Mouse (Mus musculus): ENCODE measurements around the gene Gm37419. TPM values are rescaled to one million over a fixed set of nuclear protein-coding genes. Genes with fewer than 3 reads are reported as not detected.

The Gm37419 gene
- polyA plus RNA-seq, 1 experiment from 2014 or later, result not detected

- DNase-seq (ENCODE audit: low spot score), result no peak
- no peaks in the 10 kb centered on the region for H3K4me1 ChIP-seq (replicated peaks; ENCODE audit: control insufficient read depth, insufficient read depth)
- H3K4me2 ChIP-seq (replicated peaks; ENCODE audit: low read depth), result no peak overlapping the region
- H3K27ac ChIP-seq (replicated peaks), result no peak overlapping the region
- no peak overlapping the region for H3K9ac ChIP-seq (ENCODE audit: low read length)
- no peak for ATAC-seq (ENCODE audit: low FRiP score, low TSS enrichment)
- TF ChIP-seq CTCF (IDR thresholded peaks at IDR 0.05; ENCODE audit: low read depth), result no peak
- no peak for TF ChIP-seq EP300 (optimal IDR thresholded peaks at IDR 0.05)
- no peaks in the 10 kb centered on the region for H3K9me3 ChIP-seq (ENCODE audit: control insufficient read depth, low read length)
- 15% methylated on average over 1 of the region's 1 CpGs for WGBS
- no peaks in the 10 kb centered on the region for H3K36me3 ChIP-seq (ENCODE audit: control insufficient read depth, insufficient read depth, low read length)
- H3K27me3 ChIP-seq (ENCODE audit: control insufficient read depth, insufficient read depth, low read length), result no peaks in the 10 kb centered on the region
- no peak overlapping the region for H3K4me3 ChIP-seq (ENCODE audit: low read depth, low read length)
Measured at GRCm38 (mm10) chr16:23953959-23954260, 34.4 kb upstream of the Gm37419 start.

- no peak for ATAC-seq (ENCODE audit: low FRiP score, low TSS enrichment)
- Histone ChIP-seq H3K36me3 (ENCODE audit: control insufficient read depth, insufficient read depth, low read length) (no peaks in the 10 kb centered on the region), H3K9ac (ENCODE audit: low read length) (no peak overlapping the region), H3K4me3 (ENCODE audit: low read depth, low read length) (no peak overlapping the region), H3K27ac (replicated peaks) (no peak overlapping the region), H3K4me2 (replicated peaks; ENCODE audit: low read depth) (no peak overlapping the region), H3K9me3 (ENCODE audit: control insufficient read depth, low read length) (no peaks in the 10 kb centered on the region), H3K4me1 (replicated peaks; ENCODE audit: control insufficient read depth, insufficient read depth) (no peaks in the 10 kb centered on the region), H3K27me3 (ENCODE audit: control insufficient read depth, insufficient read depth, low read length) (no peaks in the 10 kb centered on the region)
- TF ChIP-seq EP300 (optimal IDR thresholded peaks at IDR 0.05) (no peak), CTCF (IDR thresholded peaks at IDR 0.05; ENCODE audit: low read depth) (no peak)
- no peak for DNase-seq (ENCODE audit: low spot score)
Measured at GRCm38 (mm10) chr16:23958938-23959337, 29.3 kb upstream of the Gm37419 start.

- Histone ChIP-seq H3K36me3 (ENCODE audit: control insufficient read depth, insufficient read depth, low read length) (no peaks in the 10 kb centered on the region; the same call in 1 of the 2 replicates), H3K9me3 (ENCODE audit: control insufficient read depth, low read length) (no peaks in the 10 kb centered on the region), H3K4me2 (replicated peaks; ENCODE audit: low read depth) (no peak overlapping the region), H3K4me3 (ENCODE audit: low read depth, low read length) (no peak overlapping the region), H3K27me3 (ENCODE audit: control insufficient read depth, insufficient read depth, low read length) (no peaks in the 10 kb centered on the region), H3K9ac (ENCODE audit: low read length) (no peak overlapping the region), H3K4me1 (replicated peaks; ENCODE audit: control insufficient read depth, insufficient read depth) (no peaks in the 10 kb centered on the region), H3K27ac (replicated peaks) (no peak overlapping the region)
- DNase-seq (ENCODE audit: low spot score) (no peak), ATAC-seq (ENCODE audit: low FRiP score, low TSS enrichment) (0 out of 2 replicates have a peak, but pooled peaks have one; percentile 40)
- 79% methylated on average over 2 of the region's 2 CpGs for WGBS
- peak; percentile 70 for TF ChIP-seq CTCF (IDR thresholded peaks at IDR 0.05; ENCODE audit: low read depth)
- no peak for TF ChIP-seq EP300 (optimal IDR thresholded peaks at IDR 0.05)
Measured at GRCm38 (mm10) chr16:23962401-23962800, 25.9 kb upstream of the Gm37419 start.

- 76% methylated on average over 22 of the region's 22 CpGs for WGBS
- ATAC-seq (ENCODE audit: low FRiP score, low TSS enrichment) (no peak), DNase-seq (ENCODE audit: low spot score) (no peak)
- Histone ChIP-seq H3K36me3 (ENCODE audit: control insufficient read depth, insufficient read depth, low read length) (no peaks in the 10 kb centered on the region; the same call in 1 of the 2 replicates), H3K4me2 (replicated peaks; ENCODE audit: low read depth) (no peak overlapping the region), H3K27me3 (ENCODE audit: control insufficient read depth, insufficient read depth, low read length) (no peaks in the 10 kb centered on the region), H3K9me3 (ENCODE audit: control insufficient read depth, low read length) (no peaks in the 10 kb centered on the region), H3K9ac (ENCODE audit: low read length) (no peak overlapping the region), H3K4me1 (replicated peaks; ENCODE audit: control insufficient read depth, insufficient read depth) (no peaks in the 10 kb centered on the region), H3K4me3 (ENCODE audit: low read depth, low read length) (no peak overlapping the region), H3K27ac (replicated peaks) (no peak overlapping the region)
- TF ChIP-seq EP300 (optimal IDR thresholded peaks at IDR 0.05) (no peak), CTCF (IDR thresholded peaks at IDR 0.05; ENCODE audit: low read depth) (no peak)
Measured at GRCm38 (mm10) chr16:23963896-23964668, 24.2 kb upstream of the Gm37419 start.

GRCm38 (mm10) chr16:23964706-23965367 is 23.4 kb upstream of the Gm37419 start:
- no peaks in the 10 kb centered on the region; the same call in 1 of the 2 replicates for H3K36me3 ChIP-seq (ENCODE audit: control insufficient read depth, insufficient read depth, low read length)
- no peak for DNase-seq (ENCODE audit: low spot score)
- 75% methylated on average over 14 of the region's 14 CpGs for WGBS
- no peaks in the 10 kb centered on the region for H3K27me3 ChIP-seq (ENCODE audit: control insufficient read depth, insufficient read depth, low read length)
- no peak overlapping the region for H3K27ac ChIP-seq (replicated peaks)
- no peak for ATAC-seq (ENCODE audit: low FRiP score, low TSS enrichment)
- no peaks in the 10 kb centered on the region for H3K9me3 ChIP-seq (ENCODE audit: control insufficient read depth, low read length)
- no peaks in the 10 kb centered on the region for H3K4me1 ChIP-seq (replicated peaks; ENCODE audit: control insufficient read depth, insufficient read depth)
- H3K4me3 ChIP-seq (ENCODE audit: low read depth, low read length), result no peak overlapping the region
- TF ChIP-seq EP300 (optimal IDR thresholded peaks at IDR 0.05) (no peak), CTCF (IDR thresholded peaks at IDR 0.05; ENCODE audit: low read depth) (no peak)
- no peak overlapping the region for H3K4me2 ChIP-seq (replicated peaks; ENCODE audit: low read depth)
- no peak overlapping the region for H3K9ac ChIP-seq (ENCODE audit: low read length)

- no peak for TF ChIP-seq CTCF (IDR thresholded peaks at IDR 0.05; ENCODE audit: low read depth)
- TF ChIP-seq EP300 (optimal IDR thresholded peaks at IDR 0.05), result no peak
- Histone ChIP-seq H3K27me3 (ENCODE audit: control insufficient read depth, insufficient read depth, low read length) (no peaks in the 10 kb centered on the region), H3K9ac (ENCODE audit: low read length) (no peak overlapping the region), H3K4me1 (replicated peaks; ENCODE audit: control insufficient read depth, insufficient read depth) (no peaks in the 10 kb centered on the region), H3K27ac (replicated peaks) (no peak overlapping the region), H3K36me3 (ENCODE audit: control insufficient read depth, insufficient read depth, low read length) (no peaks in the 10 kb centered on the region; the same call in 1 of the 2 replicates), H3K4me2 (replicated peaks; ENCODE audit: low read depth) (no peak overlapping the region), H3K4me3 (ENCODE audit: low read depth, low read length) (no peak overlapping the region), H3K9me3 (ENCODE audit: control insufficient read depth, low read length) (no peaks in the 10 kb centered on the region)
- WGBS, result 91% methylated on average over 14 of the region's 14 CpGs
- DNase-seq (ENCODE audit: low spot score) (no peak), ATAC-seq (ENCODE audit: low FRiP score, low TSS enrichment) (no peak)
Measured at GRCm38 (mm10) chr16:23966066-23966465, 22.2 kb upstream of the Gm37419 start.
